Mouse (Mus musculus): ENCODE data around the gene Ap1g1. TPM values are rescaled to one million over a fixed set of nuclear protein-coding genes. Genes with fewer than 3 reads are reported as not detected.

Ap1g1 gene
- polyA plus RNA-seq, 1 experiment = 16.5 TPM

GRCm38 (mm10) chr8:109854522-109854921 is 76.2 kb downstream of the Ap1g1 start:
- H3K27me3 ChIP-seq (ENCODE audit: control insufficient read depth, insufficient read depth, low read length) = no peaks in the 10 kb centered on the region
- H3K27ac ChIP-seq (ENCODE audit: insufficient read depth, low read length) = no peak overlapping the region
- H3K4me1 ChIP-seq (ENCODE audit: control insufficient read depth, insufficient read depth, insufficient read length) = no peaks in the 10 kb centered on the region
- 86% methylated on average over 4 of the region's 4 CpGs for WGBS
- H3K36me3 ChIP-seq (ENCODE audit: control insufficient read depth, insufficient read depth, low read length) = peaks cover 31% of the 10 kb centered on the region
- DNase-seq (ENCODE audit: low read depth in 1 of 2, low spot score in 2 of 2) = no peak
- H3K4me3 ChIP-seq (ENCODE audit: extremely low read depth, insufficient read depth, insufficient read length) = no peak overlapping the region
- no peak for TF ChIP-seq CTCF (IDR thresholded peaks at IDR 0.05; ENCODE audit: extremely low read depth, insufficient read depth, insufficient read length, insufficient replicate concordance)

GRCm38 (mm10) chr8:109855451-109855850 is 77.1 kb downstream of the Ap1g1 start:
- no peaks in the 10 kb centered on the region for H3K4me1 ChIP-seq (ENCODE audit: control insufficient read depth, insufficient read depth, insufficient read length)
- H3K4me3 ChIP-seq (ENCODE audit: extremely low read depth, insufficient read depth, insufficient read length) = no peak overlapping the region
- DNase-seq (ENCODE audit: low read depth in 1 of 2, low spot score in 2 of 2) = no peak
- H3K27me3 ChIP-seq (ENCODE audit: control insufficient read depth, insufficient read depth, low read length) = no peaks in the 10 kb centered on the region
- TF ChIP-seq POLR2A (IDR thresholded peaks at IDR 0.05; ENCODE audit: low read depth, low read length) (no peak), CTCF (IDR thresholded peaks at IDR 0.05; ENCODE audit: extremely low read depth, insufficient read depth, insufficient read length, insufficient replicate concordance) (no peak)
- H3K36me3 ChIP-seq (ENCODE audit: control insufficient read depth, insufficient read depth, low read length) = peaks cover 35% of the 10 kb centered on the region
- WGBS = 96% methylated on average over 6 of the region's 6 CpGs
- H3K27ac ChIP-seq (ENCODE audit: insufficient read depth, low read length) = no peak overlapping the region

GRCm38 (mm10) chr8:109863398-109863797 is 85.0 kb downstream of the Ap1g1 start:
- TF ChIP-seq POLR2A (IDR thresholded peaks at IDR 0.05; ENCODE audit: low read depth, low read length) (no peak), CTCF (IDR thresholded peaks at IDR 0.05; ENCODE audit: extremely low read depth, insufficient read depth, insufficient read length, insufficient replicate concordance) (no peak)
- Histone ChIP-seq H3K36me3 (ENCODE audit: control insufficient read depth, insufficient read depth, low read length) (peaks cover 18% of the 10 kb centered on the region), H3K27ac (ENCODE audit: insufficient read depth, low read length) (peak overlapping the region; percentile 53), H3K4me3 (ENCODE audit: extremely low read depth, insufficient read depth, insufficient read length) (peak overlapping the region; percentile 6; the same call in 1 of the 2 replicates), H3K27me3 (ENCODE audit: control insufficient read depth, insufficient read depth, low read length) (no peaks in the 10 kb centered on the region), H3K4me1 (ENCODE audit: control insufficient read depth, insufficient read depth, insufficient read length) (peaks cover 10% of the 10 kb centered on the region)
- DNase-seq (ENCODE audit: low read depth in 1 of 2, low spot score in 2 of 2) = peak; percentile 46 to 80
- WGBS = 0% methylated on average over 2 of the region's 2 CpGs

- Histone ChIP-seq H3K27me3 (ENCODE audit: control insufficient read depth, insufficient read depth, low read length) (no peaks in the 10 kb centered on the region), H3K27ac (ENCODE audit: insufficient read depth, low read length) (peak overlapping the region; percentile 60), H3K4me3 (ENCODE audit: extremely low read depth, insufficient read depth, insufficient read length) (no peak overlapping the region), H3K36me3 (ENCODE audit: control insufficient read depth, insufficient read depth, low read length) (peaks cover 12% of the 10 kb centered on the region), H3K4me1 (ENCODE audit: control insufficient read depth, insufficient read depth, insufficient read length) (peaks cover 12% of the 10 kb centered on the region)
- no peak for DNase-seq (ENCODE audit: low read depth in 1 of 2, low spot score in 2 of 2)
- no peak for TF ChIP-seq CTCF (IDR thresholded peaks at IDR 0.05; ENCODE audit: extremely low read depth, insufficient read depth, insufficient read length, insufficient replicate concordance)
- no peak for TF ChIP-seq POLR2A (IDR thresholded peaks at IDR 0.05; ENCODE audit: low read depth, low read length)
- 84% methylated on average over 2 of the region's 2 CpGs for WGBS
These were observed 86.4 kb downstream of the Ap1g1 start for GRCm38 (mm10) chr8:109864798-109865197.

GRCm38 (mm10) chr8:109865536-109865935 is 87.2 kb downstream of the Ap1g1 start:
- Histone ChIP-seq H3K4me3 (ENCODE audit: extremely low read depth, insufficient read depth, insufficient read length) (no peak overlapping the region), H3K27me3 (ENCODE audit: control insufficient read depth, insufficient read depth, low read length) (no peaks in the 10 kb centered on the region), H3K36me3 (ENCODE audit: control insufficient read depth, insufficient read depth, low read length) (peaks cover 6% of the 10 kb centered on the region), H3K4me1 (ENCODE audit: control insufficient read depth, insufficient read depth, insufficient read length) (peaks cover 12% of the 10 kb centered on the region), H3K27ac (ENCODE audit: insufficient read depth, low read length) (no peak overlapping the region)
- WGBS = 86% methylated on average over 4 of the region's 4 CpGs
- no peak for TF ChIP-seq CTCF (IDR thresholded peaks at IDR 0.05; ENCODE audit: extremely low read depth, insufficient read depth, insufficient read length, insufficient replicate concordance)
- no peak for TF ChIP-seq POLR2A (IDR thresholded peaks at IDR 0.05; ENCODE audit: low read depth, low read length)
- DNase-seq (ENCODE audit: low read depth in 1 of 2, low spot score in 2 of 2) = no peak

GRCm38 (mm10) chr8:109866690-109867089 is 88.3 kb downstream of the Ap1g1 start:
- Histone ChIP-seq H3K27me3 (ENCODE audit: control insufficient read depth, insufficient read depth, low read length) (no peaks in the 10 kb centered on the region), H3K27ac (ENCODE audit: insufficient read depth, low read length) (no peak overlapping the region), H3K36me3 (ENCODE audit: control insufficient read depth, insufficient read depth, low read length) (peaks cover 3% of the 10 kb centered on the region), H3K4me3 (ENCODE audit: extremely low read depth, insufficient read depth, insufficient read length) (no peak overlapping the region), H3K4me1 (ENCODE audit: control insufficient read depth, insufficient read depth, insufficient read length) (peaks cover 12% of the 10 kb centered on the region)
- TF ChIP-seq CTCF (IDR thresholded peaks at IDR 0.05; ENCODE audit: extremely low read depth, insufficient read depth, insufficient read length, insufficient replicate concordance) (no peak), POLR2A (IDR thresholded peaks at IDR 0.05; ENCODE audit: low read depth, low read length) (no peak)
- WGBS = 88% methylated on average over 5 of the region's 5 CpGs
- no peak for DNase-seq (ENCODE audit: low read depth in 1 of 2, low spot score in 2 of 2)

- Histone ChIP-seq H3K27me3 (ENCODE audit: control insufficient read depth, insufficient read depth, low read length) (no peaks in the 10 kb centered on the region), H3K4me3 (ENCODE audit: extremely low read depth, insufficient read depth, insufficient read length) (peak within 1 kb of the TSS; percentile 97), H3K4me1 (ENCODE audit: control insufficient read depth, insufficient read depth, insufficient read length) (peaks cover 12% of the 10 kb centered on the region), H3K27ac (ENCODE audit: insufficient read depth, low read length) (peak within 1 kb of the TSS; percentile 85), H3K36me3 (ENCODE audit: control insufficient read depth, insufficient read depth, low read length) (no peaks in the 10 kb centered on the region)
- peak; percentile 79 to 95 for DNase-seq (ENCODE audit: low read depth in 1 of 2, low spot score in 2 of 2)
- WGBS = 1% methylated on average over 42 of the region's 42 CpGs
- TF ChIP-seq POLR2A (IDR thresholded peaks at IDR 0.05; ENCODE audit: low read depth, low read length) = peak; percentile 87
- peak; percentile 12; the same call in 1 of the 2 replicates for TF ChIP-seq CTCF (IDR thresholded peaks at IDR 0.05; ENCODE audit: extremely low read depth, insufficient read depth, insufficient read length, insufficient replicate concordance)
These were observed 89.8 kb downstream of the Ap1g1 start, which contains the start of gene Phlpp2 for GRCm38 (mm10) chr8:109868003-109868679. Gene Phlpp2 (plus strand): TSS chr8:109868542.
